Mouse (Mus musculus): ENCODE results near the gene Nab1.
"Not testable (repeated sequence)": the region's sequence is repeated elsewhere in the genome, so short reads cannot be mapped to it uniquely, and the experiment has no call there.

The Nab1 gene

GRCm38 (mm10) chr1:52500314-52500981, at the start of gene Nab1:
Gene Nab1, minus strand, starts transcription at chr1:52500679.
- no peak for DNase-seq (ENCODE audit: low spot score)

- no peak for DNase-seq (ENCODE audit: low spot score)
Measured at GRCm38 (mm10) chr1:52547451-52547850, 47.0 kb upstream of the Nab1 start.

- no peak for DNase-seq (ENCODE audit: low spot score)
Measured at GRCm38 (mm10) chr1:52546796-52547195, 46.3 kb upstream of the Nab1 start.

- DNase-seq (ENCODE audit: low spot score): not testable (repeated sequence)
Measured at GRCm38 (mm10) chr1:52540124-52540523, 39.6 kb upstream of the Nab1 start.

- DNase-seq (ENCODE audit: low spot score): no peak
Measured at GRCm38 (mm10) chr1:52529933-52530332, 29.5 kb upstream of the Nab1 start.

GRCm38 (mm10) chr1:52527656-52528055, 27.2 kb upstream of the Nab1 start:
- DNase-seq (ENCODE audit: low spot score): no peak

GRCm38 (mm10) chr1:52527252-52527651, 26.8 kb upstream of the Nab1 start:
- DNase-seq (ENCODE audit: low spot score): no peak

GRCm38 (mm10) chr1:52524663-52525062, 24.2 kb upstream of the Nab1 start:
- no peak for DNase-seq (ENCODE audit: low spot score)

- no peak for DNase-seq (ENCODE audit: low spot score)
Measured at GRCm38 (mm10) chr1:52524150-52524549, 23.7 kb upstream of the Nab1 start.

GRCm38 (mm10) chr1:52521436-52521993, 21.0 kb upstream of the Nab1 start:
- no peak for DNase-seq (ENCODE audit: low spot score)

- no peak for DNase-seq (ENCODE audit: low spot score)
Measured at GRCm38 (mm10) chr1:52520131-52520530, 19.7 kb upstream of the Nab1 start.

- no peak for DNase-seq (ENCODE audit: low spot score)
Measured at GRCm38 (mm10) chr1:52515249-52515648, 14.8 kb upstream of the Nab1 start.

GRCm38 (mm10) chr1:52511788-52512425, 11.4 kb upstream of the Nab1 start:
- no peak for DNase-seq (ENCODE audit: low spot score)

- no peak for DNase-seq (ENCODE audit: low spot score)
Measured at GRCm38 (mm10) chr1:52506211-52506610, 5.7 kb upstream of the Nab1 start.

GRCm38 (mm10) chr1:52502296-52502695, 1.8 kb upstream of the Nab1 start:
- no peak for DNase-seq (ENCODE audit: low spot score)

GRCm38 (mm10) chr1:52501688-52502133, 1.2 kb upstream of the Nab1 start:
- no peak for DNase-seq (ENCODE audit: low spot score)

GRCm38 (mm10) chr1:52501090-52501489, 611 bp upstream of the Nab1 start:
- DNase-seq (ENCODE audit: low spot score): no peak

- DNase-seq (ENCODE audit: low spot score): no peak
Measured at GRCm38 (mm10) chr1:52499601-52500313, 722 bp downstream of the Nab1 start.

- no peak for DNase-seq (ENCODE audit: low spot score)
Measured at GRCm38 (mm10) chr1:52498786-52499450, 1.6 kb downstream of the Nab1 start.

- no peak for DNase-seq (ENCODE audit: low spot score)
Measured at GRCm38 (mm10) chr1:52489538-52490181, 10.8 kb downstream of the Nab1 start.

GRCm38 (mm10) chr1:52484980-52485379, 15.5 kb downstream of the Nab1 start:
- no peak for DNase-seq (ENCODE audit: low spot score)

- no peak for DNase-seq (ENCODE audit: low spot score)
Measured at GRCm38 (mm10) chr1:52474291-52474690, 26.2 kb downstream of the Nab1 start.

Data from urinary bladder, postnatal 10 days (tissue).